Mouse (Mus musculus): Measurements from ENCODE around the gene Tmprss4. TPM values are rescaled to one million over a fixed set of nuclear protein-coding genes. Genes with fewer than 3 reads are reported as not detected.
A peak's percentile ranks its signal among the peaks of the same experiment; 100 is the strongest.

The Tmprss4 gene
- not detected for total RNA-seq (2021)
- long read RNA-seq, experiment 1, partial matches to known transcripts = 1 of 1 reads
- long read RNA-seq, experiment 1, other reads (novel, unspliced or antisense) = 0 of 1 reads
- long read RNA-seq, experiment 2 = 0 reads

DNA sequence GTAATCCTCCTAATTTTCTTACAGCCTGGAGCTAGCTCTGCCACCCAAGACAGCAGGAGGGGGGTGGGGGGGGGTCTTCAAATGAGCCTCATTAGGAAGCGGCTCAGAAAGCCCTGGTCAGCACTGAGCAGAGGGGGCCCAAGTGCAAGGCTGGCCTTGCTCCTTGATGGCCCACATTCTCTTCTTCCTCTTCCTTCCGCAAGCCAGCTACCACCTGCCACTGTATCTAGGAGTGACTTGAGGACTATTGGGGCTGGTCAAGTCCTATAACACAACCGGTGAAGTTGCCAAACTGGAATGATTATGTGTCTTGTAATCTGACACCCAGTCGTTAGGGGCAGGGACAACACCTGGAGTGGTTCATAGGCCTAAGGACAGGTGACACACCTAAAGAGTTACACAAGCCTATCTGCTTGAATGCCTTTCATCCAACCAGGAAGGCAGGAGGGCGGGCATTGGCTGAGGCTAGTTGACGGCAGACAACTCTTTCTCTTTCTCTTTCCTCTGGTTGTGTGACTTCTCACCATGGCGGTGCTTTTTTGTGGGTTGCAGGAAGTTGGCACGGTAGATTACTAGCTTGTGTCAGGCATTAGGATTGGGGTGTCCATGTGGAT, at the start of gene Tmprss4:
TSS of gene Tmprss4 (minus strand) at position 296 of the 614 bp plus-strand sequence.
- no peak for DNase-seq

DNA sequence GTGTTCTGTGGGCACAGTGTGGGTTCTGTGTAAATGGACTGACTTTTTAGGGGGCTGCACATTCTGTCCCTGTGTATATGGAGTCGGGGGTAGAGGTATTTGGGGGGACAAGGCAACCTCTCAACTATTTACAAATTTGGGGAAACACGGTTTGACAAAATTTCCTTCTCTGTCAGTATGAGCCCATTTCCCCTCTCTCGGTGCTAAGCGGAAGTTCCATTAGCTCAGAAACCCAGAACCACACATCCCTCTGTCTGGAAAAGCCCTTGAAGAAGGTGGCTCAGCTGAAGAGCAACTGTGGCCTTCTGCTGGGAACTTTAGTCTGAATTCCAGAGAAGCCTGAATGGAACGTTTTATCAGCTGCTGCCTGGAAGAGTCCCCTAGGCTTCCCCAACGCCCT, 48.5 kb upstream of the Tmprss4 start:
- DNase-seq = no peak

DNA sequence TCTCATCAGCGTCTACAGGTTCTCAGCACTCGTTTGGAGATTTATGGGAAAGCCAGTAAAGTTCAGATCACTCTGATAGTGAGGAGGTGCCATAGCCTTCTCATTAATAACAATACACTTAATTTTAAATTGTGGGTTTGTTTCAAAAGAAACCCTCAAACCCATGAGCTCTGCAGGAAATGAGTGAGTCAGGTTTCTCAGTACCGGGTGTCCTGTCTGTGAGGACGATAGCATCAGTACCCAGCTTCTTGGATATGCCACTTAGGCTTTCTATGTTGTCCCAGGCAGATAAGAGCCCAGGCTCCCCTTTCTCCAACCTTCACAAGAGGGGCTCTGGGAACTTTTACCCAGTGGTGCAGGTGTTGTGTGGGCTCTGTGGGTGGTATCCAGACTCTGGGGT, 48.1 kb upstream of the Tmprss4 start:
- DNase-seq = no peak

DNA sequence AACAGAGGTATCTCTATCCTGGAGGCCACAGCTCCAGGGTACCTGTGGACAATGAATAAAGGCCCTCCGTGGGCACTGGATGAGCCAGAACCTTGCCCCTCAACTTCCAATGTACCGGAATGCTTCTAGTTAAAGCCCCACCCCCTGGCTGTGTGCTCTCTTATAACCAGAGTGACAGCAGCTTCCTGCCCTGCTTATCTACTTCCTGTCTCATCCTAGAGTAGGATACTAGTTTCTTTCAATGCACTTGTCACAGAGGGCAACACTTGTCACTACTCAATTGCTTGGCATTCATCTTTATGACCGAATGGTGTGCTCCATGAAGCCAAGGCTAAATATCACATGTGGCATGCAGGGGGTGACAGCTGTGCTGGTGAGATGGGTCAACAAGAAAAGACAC, 47.4 kb upstream of the Tmprss4 start:
- no peak for DNase-seq

DNA sequence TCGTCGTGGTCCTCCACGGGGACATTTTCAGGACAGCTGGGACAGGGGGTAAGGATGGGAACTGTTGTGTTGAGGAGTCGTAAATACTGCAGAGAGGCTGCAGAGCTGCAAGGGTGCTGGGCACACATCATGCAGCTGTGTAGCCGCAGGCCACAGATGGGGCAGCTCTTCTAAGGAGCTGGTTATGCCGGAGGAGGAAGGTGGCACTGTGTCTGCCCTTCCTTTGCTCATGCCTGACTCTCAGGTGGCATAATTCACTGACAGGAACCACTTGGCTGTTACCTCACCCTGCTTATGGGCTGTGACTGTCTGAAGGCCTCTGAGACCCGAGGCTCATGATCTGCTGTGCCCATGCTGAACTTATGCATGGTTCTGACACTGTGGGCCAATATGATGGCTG, 46.4 kb upstream of the Tmprss4 start:
- no peak for DNase-seq

DNA sequence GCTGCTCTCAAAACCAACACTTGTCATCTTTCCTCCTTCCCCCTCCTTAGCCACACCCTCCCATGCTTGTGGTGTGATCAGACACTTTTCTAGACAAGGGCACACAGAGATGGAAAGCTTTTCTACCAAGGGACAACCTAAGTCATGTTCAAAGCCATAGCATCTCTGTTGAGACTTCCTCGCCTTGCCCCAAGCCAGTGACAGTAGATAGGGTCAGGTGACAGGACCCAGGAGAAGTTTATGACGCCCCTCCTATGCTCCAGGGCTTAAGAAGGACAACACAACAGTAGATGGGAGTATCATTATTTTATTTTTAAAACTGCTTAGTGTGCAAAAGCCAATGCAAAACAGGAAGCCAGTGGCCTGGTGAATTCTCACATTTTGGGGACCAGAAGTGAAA, 43.6 kb upstream of the Tmprss4 start:
- DNase-seq = no peak

DNA sequence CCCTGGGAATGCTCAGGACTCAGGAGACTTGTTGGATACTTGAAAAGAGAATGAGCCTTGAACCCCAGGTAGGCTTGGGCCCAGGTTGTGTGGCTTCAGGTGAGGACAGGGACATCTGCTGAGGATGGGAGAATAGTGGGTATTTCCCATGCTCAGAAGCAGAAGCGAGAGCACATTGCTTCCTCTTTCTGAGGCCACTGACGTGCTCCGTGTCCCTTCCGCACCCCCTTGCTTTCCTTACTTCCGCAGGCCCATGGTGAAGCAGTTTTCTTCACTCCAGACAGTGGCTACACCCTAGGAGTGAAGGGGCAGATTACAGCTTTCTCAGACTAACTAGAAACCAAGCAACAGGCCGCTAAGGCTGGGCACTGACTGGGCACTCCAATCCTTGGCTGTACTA, 42.2 kb upstream of the Tmprss4 start:
- no peak for DNase-seq

DNA sequence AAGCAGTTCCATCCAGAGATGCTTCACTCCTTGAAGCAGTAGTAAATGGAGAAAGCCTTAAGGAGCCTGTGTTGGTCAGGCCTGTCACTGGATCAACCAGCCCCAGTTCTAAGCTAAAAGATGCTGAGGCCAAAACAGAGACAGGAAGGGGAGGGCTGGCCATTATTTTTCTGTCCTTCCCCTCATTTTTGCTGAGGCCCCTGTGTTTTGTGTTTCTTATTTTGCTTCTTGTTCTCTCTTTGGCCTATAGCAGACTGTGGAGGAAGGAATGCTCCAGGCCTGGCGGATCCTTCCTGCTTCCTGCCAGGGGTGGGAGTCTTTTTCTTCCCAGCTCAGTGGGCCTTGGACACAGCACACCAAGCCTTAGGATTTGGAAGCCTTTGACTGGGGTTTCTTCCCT, 41.5 kb upstream of the Tmprss4 start:
- DNase-seq = no peak

DNA sequence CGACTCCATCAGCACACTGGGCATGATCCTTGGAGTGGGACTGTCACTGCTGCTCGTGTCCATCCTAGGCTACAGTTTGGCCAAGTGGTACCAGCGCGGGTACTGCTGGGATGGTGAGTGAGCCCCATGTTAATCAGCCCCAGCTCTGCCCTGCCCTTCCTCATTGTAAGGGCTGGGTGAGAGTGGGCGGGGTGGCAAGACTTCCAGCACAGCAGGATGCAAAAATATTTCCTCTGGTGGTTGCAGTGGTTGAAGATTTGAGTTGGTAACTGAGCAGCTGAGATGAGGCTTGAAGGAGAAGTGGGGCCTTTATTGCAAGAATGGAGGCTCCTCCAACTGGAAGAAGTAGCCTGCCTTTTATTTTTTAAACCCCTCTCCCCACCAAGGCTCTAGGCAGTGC, 37.5 kb upstream of the Tmprss4 start:
- no peak for DNase-seq

DNA sequence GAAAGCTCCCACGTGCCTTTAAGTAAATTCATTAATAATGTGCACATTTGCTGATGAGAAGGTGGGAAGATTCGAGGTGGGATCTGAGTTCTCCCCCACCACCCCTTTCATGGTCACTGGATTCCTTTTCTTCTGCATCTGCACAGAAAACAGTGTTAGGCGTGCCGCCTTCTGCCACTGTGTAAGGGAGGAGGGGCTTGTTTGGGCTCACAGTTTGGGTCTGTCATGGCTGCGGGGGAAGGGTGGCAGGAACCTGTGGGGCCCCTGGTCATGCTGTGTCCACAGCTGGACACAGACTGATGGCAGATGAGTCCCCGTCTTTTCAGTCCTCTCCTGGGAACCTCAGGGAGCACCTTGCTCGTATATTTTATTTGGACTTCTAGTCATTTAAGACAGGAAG, 32.9 kb upstream of the Tmprss4 start:
- no peak for DNase-seq

DNA sequence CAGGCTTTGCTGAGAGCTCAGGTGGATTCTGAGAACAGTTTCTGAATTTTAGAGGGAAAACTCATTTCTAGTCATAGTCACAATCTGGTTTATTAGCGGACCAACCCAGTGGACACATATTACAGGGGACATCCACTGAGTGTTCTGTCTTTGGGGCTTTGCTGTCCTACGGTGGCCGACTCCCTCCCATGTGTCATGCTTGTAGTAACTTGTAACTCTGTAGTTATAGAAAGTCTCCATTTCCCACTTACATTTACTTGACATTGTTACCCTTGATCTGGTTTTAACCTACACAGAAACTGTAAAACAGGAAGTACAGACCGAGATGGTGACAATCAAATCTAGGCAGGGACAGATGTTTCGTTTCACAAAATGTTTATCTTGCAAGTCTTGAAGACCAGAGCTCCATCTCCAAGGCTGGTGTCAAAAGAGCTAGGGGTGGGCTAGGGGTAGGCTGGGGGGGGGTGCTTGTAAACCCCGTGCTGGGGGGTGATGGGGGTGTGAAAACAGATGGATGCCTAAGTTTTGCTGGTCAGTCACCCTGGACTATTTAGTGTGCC, 31.9 kb upstream of the Tmprss4 start:
- no peak for DNase-seq

DNA sequence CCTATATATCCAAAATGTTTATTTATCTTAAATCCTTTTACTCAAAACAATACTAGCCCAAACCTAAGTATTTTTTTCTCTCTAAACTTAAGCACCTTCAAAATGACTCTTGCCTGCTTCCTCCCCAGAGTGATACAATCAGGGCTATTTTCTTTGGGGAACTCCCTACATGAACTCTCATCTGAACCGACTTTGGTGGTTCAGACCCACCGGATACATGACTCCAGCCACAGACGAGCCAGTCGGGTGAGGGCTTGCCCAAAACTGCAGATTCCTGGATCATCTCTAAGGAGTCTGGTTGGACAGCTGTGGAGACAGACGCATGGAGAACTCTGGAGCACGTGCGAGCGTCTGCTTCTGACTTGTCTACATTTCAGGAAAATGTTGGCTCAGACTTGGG, 25.5 kb upstream of the Tmprss4 start:
- DNase-seq = no peak

DNA sequence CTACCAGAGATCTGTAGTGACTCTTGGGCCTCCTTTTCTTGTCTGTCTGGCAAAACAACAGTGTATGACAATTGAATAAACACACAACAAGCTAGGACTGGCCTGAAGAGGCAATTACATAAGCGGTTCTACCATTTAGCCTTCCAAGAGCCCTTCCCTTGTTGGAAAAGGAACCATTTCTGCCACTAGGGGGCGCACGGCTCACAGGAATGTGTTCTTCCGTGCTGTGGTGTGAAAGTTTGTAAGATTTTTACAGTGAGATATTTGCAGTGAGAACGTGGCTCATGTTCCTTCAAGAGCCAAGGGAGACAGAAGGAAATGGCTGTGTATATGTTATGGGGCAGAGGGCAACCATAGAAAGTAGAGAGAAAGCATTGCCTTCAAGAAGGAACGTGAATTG, 17.7 kb upstream of the Tmprss4 start:
- peak; percentile 65 for DNase-seq

DNA sequence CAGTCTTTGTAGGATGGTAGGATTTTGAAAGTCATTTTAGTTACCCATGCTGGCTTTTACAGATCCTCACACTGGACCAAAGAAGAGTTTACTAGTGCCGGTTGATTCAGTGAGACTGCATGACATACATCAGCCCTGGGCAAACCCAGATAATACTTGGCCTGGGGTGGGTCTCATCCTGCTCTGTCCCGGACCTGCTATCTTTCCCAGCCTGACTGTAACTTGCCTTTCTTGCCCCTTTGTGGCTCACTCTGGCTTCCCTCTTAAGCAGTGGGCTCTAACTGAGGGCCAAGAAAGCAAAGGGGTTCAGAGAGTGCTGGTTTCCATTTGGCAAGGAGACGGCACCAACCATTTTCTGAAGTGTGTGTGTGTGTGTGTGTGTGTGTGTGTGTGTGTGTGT, 15.8 kb upstream of the Tmprss4 start:
- DNase-seq = no peak

DNA sequence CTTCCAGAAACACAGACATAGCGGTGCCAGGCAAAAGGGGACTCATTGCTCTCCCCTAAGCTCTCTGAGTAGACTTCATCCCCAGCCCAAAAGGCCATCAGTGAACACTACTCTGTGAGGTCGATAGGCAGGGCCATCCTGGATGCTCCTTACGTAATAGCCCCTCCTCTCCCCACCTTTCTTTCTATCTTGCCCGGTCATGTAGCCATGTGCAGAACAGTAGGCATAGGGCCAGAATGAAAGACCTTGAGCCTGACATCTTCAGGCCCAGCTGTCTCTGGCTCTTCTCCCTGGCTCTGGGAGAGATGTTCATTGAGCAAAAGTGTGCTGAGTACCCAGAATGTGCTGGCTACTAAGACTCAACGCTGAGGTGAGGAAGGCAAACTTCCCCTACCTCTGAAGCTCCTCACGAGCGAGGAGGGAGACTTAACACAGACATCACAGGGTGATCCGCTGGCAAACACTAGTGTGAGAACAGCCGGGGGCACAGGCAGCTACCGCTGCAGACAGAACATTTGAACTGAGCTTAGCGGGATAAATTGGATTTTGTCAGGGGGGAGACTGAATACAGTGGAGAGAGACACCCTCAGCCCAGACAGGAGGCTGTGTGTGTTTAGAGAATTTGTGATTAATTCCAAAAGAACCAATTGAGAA, 11.8 kb upstream of the Tmprss4 start:
- no peak for DNase-seq

DNA sequence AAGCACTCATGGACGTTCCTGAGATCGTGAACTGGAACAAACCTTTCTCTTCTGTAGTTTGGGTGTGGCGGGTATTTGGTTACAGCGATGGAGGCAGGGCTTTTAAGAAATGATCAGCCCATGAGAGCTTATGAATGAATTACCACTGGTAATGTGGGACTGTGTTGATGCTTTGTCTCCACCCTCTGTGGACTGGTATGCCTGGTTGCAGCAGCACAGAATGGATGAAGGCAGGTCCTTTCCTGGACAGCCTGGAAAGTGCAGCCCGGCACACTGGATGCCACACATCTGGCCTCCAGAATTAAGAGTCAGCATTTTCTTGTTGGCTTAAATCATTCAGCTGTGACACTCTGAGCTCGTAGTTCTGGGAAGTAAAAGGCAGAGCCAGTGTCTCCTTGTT, 8.1 kb upstream of the Tmprss4 start:
- no peak for DNase-seq

DNA sequence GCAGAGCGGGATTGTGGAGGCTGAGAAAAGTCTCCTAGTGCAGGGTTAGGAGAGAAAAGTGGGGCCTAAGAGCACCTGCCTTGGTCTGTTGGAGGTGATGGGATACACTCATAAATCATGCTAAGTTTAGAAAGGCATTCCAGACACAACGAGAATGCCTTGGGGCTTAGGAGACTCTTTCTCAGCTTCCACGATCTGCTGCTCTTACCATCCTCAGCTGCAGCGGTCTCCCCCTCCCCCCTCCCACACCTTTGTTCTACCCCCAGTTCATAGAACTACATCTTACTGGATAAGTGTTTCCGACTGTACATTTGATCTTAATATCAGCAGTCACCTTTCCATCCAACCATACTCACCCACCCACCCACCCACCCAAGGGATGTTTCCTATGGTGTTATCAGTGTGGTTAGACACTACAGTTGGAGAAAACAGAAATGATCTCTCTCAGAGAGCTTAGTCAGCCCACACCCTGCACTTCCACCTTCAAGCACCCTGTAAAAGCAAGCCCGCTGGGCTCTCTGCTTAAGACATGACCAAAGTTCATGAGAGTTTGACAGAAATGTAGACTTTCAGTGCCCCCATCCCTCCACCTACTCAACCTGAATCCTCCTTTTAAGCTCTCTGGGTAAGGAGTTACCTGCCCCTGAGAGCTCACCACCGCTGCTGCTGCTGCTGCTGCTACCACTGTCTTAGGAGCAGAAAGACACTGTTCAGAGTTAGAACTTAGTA, 3.3 kb upstream of the Tmprss4 start:
- no peak for DNase-seq

DNA sequence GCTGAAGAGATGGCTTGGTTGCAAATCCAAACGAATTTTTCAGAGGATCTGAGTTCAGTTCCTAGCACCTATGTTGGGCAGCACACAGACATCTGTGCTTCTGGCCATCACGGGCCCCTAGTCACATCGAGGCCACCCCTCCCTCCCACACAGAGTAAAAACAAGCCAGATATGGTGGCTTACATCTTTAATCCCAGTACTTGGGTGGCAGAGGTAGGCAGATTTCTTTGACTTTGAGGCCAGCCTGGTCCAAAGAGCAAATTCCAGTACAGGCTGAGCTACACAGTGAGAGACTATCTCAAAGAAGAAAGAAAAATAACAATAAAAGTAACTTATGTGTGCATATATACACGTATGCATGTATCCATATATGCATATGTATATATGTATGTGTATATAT, 2.2 kb upstream of the Tmprss4 start:
- DNase-seq = no peak

DNA sequence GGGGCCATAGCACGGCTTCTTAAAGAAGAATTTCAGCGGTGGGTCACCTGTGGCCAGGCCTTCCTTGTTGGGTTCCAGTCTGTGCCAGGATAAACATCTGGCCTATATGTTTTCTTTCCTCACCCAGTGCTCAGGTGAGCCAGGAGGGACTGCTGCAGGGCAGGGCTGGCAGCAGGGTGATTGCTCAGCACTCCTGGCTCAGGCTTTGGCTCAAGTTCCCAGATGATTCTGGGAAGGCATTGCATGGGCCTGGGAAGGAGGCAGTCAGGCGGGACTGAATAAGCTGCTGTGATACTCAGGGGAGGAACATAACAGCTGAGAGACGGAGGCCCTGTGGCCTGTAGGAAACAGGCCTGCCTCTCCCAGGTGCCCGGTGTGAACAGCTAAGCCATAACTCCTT, 1.3 kb upstream of the Tmprss4 start:
- DNase-seq = no peak

DNA sequence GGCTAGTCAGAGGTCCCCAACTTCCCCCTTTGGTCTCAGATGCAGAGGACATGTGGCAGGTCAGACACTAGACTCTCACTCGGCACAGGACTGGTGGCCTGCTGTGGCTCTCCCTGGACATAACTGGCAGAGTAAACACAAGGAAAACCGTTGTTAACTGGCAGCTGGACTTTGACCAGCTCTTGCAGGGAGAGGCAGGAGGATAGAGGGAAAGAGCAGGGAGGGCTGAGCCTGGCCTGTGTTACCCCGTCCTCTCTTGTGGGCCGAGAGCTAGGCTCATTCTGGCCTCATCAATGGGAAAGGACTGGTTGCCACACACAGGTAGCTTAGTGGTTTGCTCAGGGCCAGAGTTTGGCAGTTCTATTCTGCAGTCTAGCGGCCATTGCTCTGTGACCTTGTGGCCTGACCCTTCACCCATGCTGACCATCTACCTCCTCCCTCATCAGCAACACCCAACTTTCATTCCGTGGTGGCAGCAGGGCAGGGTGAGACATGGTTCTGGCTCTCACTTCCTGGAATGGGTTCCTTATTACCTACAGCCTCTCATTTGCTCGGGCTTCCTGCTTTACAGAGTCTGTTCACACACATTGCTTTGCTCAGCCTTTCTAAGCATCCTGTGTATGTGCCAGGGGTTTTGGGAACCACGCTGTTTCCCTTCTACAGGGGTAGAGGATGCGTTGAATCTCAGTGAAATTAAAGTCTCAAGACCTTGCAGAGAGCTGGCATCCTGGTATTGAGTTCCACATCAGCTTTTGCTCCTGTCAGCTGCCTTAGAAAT, 1.7 kb downstream of the Tmprss4 start:
- DNase-seq = no peak

DNA sequence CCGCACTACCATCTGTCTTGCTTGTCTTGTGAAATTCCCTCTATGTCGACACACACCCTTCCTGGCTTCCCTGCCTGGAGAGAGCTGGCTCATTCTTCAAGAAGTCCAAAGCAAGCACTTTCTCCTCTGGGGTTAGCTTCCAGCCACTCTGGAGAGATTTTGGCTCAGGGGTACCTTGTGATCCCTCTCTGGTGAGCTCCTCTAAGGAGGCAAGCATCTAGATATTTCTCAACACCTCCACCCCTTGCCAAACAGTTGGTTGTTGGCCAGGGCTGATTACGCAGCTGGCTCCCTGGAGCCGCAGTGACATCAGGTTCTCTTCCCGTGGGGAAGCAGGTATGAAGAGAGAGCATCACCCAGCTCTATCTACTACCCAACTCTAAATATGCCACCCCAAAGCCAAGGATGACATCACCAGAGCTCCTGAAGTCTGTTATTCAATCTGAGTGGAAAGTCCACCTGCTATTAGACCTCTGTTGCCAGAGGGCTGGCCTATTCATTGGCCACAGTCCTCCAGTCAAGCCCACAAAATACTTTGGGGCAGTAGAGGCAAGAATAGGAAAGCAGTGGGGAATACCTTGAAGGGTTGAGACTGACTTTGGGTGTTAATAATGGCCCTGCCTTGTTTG, 2.5 kb downstream of the Tmprss4 start:
- DNase-seq = peak; percentile 27

DNA sequence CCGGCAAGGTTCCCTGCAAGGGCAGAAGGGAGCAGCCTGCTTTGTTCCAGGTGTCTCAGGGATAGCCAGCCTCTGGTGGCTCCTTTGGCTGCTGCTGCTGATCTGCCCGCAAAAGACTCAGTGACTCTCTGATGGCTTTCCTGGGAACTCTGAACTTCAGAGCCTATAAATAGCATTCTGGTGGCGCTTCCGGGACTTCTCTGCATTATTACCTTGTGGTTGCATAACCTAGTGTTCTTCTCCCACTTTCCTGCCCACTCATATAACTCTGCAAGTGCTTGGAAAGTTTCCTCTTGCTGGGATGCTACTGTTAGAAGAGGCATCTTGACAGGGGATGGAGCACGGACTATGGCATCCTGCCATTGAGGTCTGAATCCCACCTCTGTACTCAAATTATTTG, 6.3 kb downstream of the Tmprss4 start:
- DNase-seq = no peak

Measured in gastrocnemius, postnatal 25 days (tissue).